Mouse (Mus musculus) intestine, embryonic 14.5 days (tissue): Measurements from ENCODE around the gene Fut2. TPM values are rescaled to one million over a fixed set of nuclear protein-coding genes. Genes with fewer than 3 reads are reported as not detected.

ENCODE experiments used
- ATAC-seq: fragments of 200-750 bp; cut with Nextera tagmentation; replicated peaks from 2 replicates; pipeline ENCODE4 v1.8.0; 2017; ENCODE audit warnings: low read depth, moderate number of reproducible peaks, moderate TSS enrichment, moderate library complexity; ENCODE audit not compliant: low FRiP score, low TSS enrichment
- DNase-seq: peaks from one replicate; pipeline ENCODE4 v3.0.0-alpha.2; 2018; ENCODE audit warnings: low spot score
- H3K27ac ChIP-seq: fragments of 300-500 bp; sonication (generic); 2 replicates; pipeline ENCODE4 v1.5.1; 2014; ENCODE audit warnings: low read depth, mild to moderate bottlenecking, control low read depth
- H3K27me3 ChIP-seq: fragments of 300-500 bp; sonication (generic); replicated peaks from 2 replicates; pipeline ENCODE4 v1.6.1; 2014; ENCODE audit warnings: low read length, control low read depth; ENCODE audit not compliant: control insufficient read depth, insufficient read depth
- H3K36me3 ChIP-seq: fragments of 300-500 bp; sonication (generic); 2 replicates; pipeline ENCODE4 v1.6.1; 2014; ENCODE audit warnings: low read length, control low read depth; ENCODE audit not compliant: control insufficient read depth, insufficient read depth
- H3K4me1 ChIP-seq: fragments of 300-500 bp; sonication (generic); replicated peaks from 2 replicates; pipeline ENCODE4 v1.6.1; 2014; ENCODE audit warnings: low read length, control low read depth, mixed read lengths; ENCODE audit not compliant: control insufficient read depth, insufficient read depth
- H3K4me2 ChIP-seq: fragments of 300-500 bp; sonication (generic); 2 replicates; pipeline ENCODE4 v1.6.1; 2014; ENCODE audit warnings: low read length
- H3K4me3 ChIP-seq: fragments of 300-500 bp; sonication (generic); 2 replicates; pipeline ENCODE4 v1.5.1; 2014; ENCODE audit warnings: low read depth, low read length, control low read depth, mixed read lengths
- H3K9ac ChIP-seq: fragments of 300-500 bp; sonication (generic); 2 replicates; pipeline ENCODE4 v1.6.1; 2014; ENCODE audit warnings: mild to moderate bottlenecking, low read length
- H3K9me3 ChIP-seq: fragments of 300-500 bp; sonication (generic); 2 replicates; pipeline ENCODE4 v1.6.1; 2016; ENCODE audit warnings: low read length, control low read depth; ENCODE audit not compliant: control insufficient read depth
- WGBS: fragments of 180-500 bp; shearing (Covaris S2); extraction: QIAGEN DNeasy Blood & Tissue Kit; methylation state at CpG from one replicate; pipeline ENCODE4 v1.1.7; 2014; 5-methylcytosine and 5-hydroxymethylcytosine counted together
- polyA plus RNA-seq: library from polyadenylated mRNA; unstranded; fragments of >200 nt; fragmentation: Nextera tagmentation; extraction: Ambion mirVana; gene quantifications from 2 replicates; pipeline ENCODE4 v1.2.1, GENCODE M21; 2014

The Fut2 gene
- polyA plus RNA-seq, 1 experiment from 2014 or later, result 7.9 TPM

GRCm38 (mm10) chr7:45683396-45684050 is 17.3 kb upstream of the Fut2 start, which contains the start of gene Ntn5:
Ntn5 (plus strand) TSS chr7:45684022.
- Histone ChIP-seq H3K9ac (no peak within 1 kb of the TSS), H3K27me3 (no peaks in the 10 kb centered on the region), H3K27ac (no peak within 1 kb of the TSS; the same call in 1 of the 2 replicates), H3K4me3 (no peak within 1 kb of the TSS), H3K4me1 (peaks cover 24% of the 10 kb centered on the region), H3K4me2 (no peak within 1 kb of the TSS), H3K36me3 (no peaks in the 10 kb centered on the region), H3K9me3 (no peaks in the 10 kb centered on the region)
- WGBS, result 84% methylated on average over 7 of the region's 7 CpGs
- DNase-seq (no peak), ATAC-seq (no peak)

- ATAC-seq (peak; percentile 48), DNase-seq (peak; percentile 91)
- Histone ChIP-seq H3K9me3 (no peaks in the 10 kb centered on the region), H3K4me3 (no peak overlapping the region; the same call in 1 of the 2 replicates), H3K9ac (no peak overlapping the region), H3K4me1 (peaks cover 24% of the 10 kb centered on the region), H3K27ac (no peak overlapping the region), H3K4me2 (peak overlapping the region; percentile 35; the same call in 1 of the 2 replicates), H3K27me3 (no peaks in the 10 kb centered on the region), H3K36me3 (no peaks in the 10 kb centered on the region)
- 28% methylated on average over 14 of the region's 14 CpGs for WGBS
These were observed 16.2 kb upstream of the Fut2 start for GRCm38 (mm10) chr7:45682144-45683126.

- Histone ChIP-seq H3K9me3 (no peaks in the 10 kb centered on the region), H3K4me2 (no peak overlapping the region), H3K4me3 (no peak overlapping the region), H3K4me1 (peaks cover 21% of the 10 kb centered on the region), H3K27me3 (no peaks in the 10 kb centered on the region), H3K36me3 (no peaks in the 10 kb centered on the region), H3K27ac (no peak overlapping the region), H3K9ac (no peak overlapping the region)
- 74% methylated on average over 8 of the region's 8 CpGs for WGBS
- DNase-seq (no peak), ATAC-seq (no peak)
These were observed 15.0 kb upstream of the Fut2 start for GRCm38 (mm10) chr7:45681046-45681736.

DNA sequence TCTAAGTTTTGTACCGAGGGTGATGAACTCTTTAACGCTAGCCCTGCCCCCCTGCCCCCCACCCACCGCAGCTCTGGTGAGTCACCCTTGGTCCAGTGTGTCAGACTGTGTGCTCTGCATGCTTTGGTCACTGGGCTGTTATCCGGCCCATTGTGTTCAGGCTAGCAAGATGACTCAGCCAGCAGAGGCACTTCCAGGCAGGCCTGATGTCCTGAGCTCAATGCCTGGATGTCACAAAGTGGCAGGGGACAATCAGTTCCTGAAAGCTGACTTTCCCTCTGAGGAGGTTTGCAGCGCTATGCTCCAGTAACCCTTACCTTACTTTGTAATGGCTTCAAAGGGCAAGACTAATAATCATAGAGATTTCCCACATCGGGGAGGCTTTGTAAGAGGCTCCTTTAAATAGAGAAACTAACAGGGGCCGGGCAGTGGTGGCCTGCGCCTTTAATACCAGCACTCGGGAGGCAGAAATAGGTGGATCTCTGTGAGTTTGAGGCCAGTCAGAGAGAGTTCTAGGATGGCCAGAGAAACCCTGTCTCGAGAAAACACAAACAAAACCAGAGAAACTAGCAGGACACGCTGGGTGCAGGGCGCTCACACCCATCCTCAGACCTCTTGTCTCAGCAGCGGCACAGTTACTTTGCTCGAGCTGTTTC is 13.9 kb upstream of the Fut2 start:
- no peak for ATAC-seq
- Histone ChIP-seq H3K9me3 (no peaks in the 10 kb centered on the region), H3K4me1 (peaks cover 10% of the 10 kb centered on the region), H3K9ac (no peak overlapping the region), H3K27me3 (no peaks in the 10 kb centered on the region), H3K4me3 (no peak overlapping the region), H3K27ac (no peak overlapping the region), H3K4me2 (no peak overlapping the region), H3K36me3 (no peaks in the 10 kb centered on the region)
- WGBS, result 71% methylated on average over 14 of the region's 14 CpGs
- no peak for DNase-seq

- no peak for ATAC-seq
- Histone ChIP-seq H3K27me3 (no peaks in the 10 kb centered on the region), H3K9me3 (no peaks in the 10 kb centered on the region), H3K4me1 (peaks cover 9% of the 10 kb centered on the region), H3K4me2 (no peak overlapping the region), H3K9ac (no peak overlapping the region), H3K4me3 (no peak overlapping the region), H3K27ac (no peak overlapping the region), H3K36me3 (no peaks in the 10 kb centered on the region)
- 92% methylated on average over 14 of the region's 14 CpGs for WGBS
- DNase-seq, result no peak
These were observed 12.3 kb upstream of the Fut2 start for GRCm38 (mm10) chr7:45678513-45678912.

DNA sequence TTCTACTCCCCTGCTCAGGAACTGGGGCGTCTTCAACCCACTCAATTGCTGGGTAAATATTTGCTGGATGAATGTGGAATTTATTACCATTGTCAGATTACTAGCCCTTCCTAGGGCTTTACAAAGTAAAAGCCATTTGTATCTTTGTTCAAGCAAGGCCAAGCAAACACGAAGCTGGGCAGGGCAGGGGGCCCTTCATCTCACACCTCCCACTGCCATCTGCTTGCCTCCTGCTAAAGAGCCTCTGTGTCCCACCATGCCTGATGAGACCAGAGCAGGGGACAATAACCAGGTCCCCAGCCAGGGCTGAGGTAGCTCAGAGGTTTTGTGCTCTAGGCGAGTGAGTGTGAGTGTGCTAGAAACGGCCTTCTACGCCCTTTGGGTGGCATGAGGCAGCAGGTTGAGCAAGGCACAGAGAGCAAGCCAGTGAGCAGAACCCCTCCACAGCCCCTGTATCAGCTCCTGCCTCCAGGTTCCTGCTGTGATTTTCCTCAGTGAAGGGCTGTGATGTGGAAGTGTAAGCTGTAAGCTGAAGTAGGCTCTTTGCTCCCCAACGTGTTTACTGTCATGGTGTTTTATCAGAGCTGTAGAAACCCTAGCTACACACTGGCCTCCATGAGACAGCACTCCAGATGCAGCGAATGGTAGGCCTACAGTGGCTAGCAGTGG is 11.6 kb upstream of the Fut2 start:
- H3K4me1 ChIP-seq, result peaks cover 9% of the 10 kb centered on the region
- WGBS, result 52% methylated on average over 7 of the region's 7 CpGs
- no peaks in the 10 kb centered on the region for H3K27me3 ChIP-seq
- H3K9me3 ChIP-seq, result no peaks in the 10 kb centered on the region
- H3K36me3 ChIP-seq, result no peaks in the 10 kb centered on the region
- ATAC-seq (peak; percentile 64; the same call in 1 of the 2 replicates), DNase-seq (peak; percentile 60)
- peak overlapping the region; percentile 8 for H3K27ac ChIP-seq
- H3K4me2 ChIP-seq, result no peak overlapping the region
- no peak overlapping the region for H3K9ac ChIP-seq
- no peak overlapping the region for H3K4me3 ChIP-seq

- 95% methylated on average over 9 of the region's 9 CpGs for WGBS
- Histone ChIP-seq H3K27me3 (no peaks in the 10 kb centered on the region), H3K4me2 (no peak overlapping the region)
These were observed 2.7 kb upstream of the Fut2 start for GRCm38 (mm10) chr7:45668921-45669320.

More at GRCm38 (mm10) chr7:45668921-45669320, 2.7 kb upstream of the Fut2 start:
- no peak overlapping the region for H3K4me3 ChIP-seq
- H3K27ac ChIP-seq, result no peak overlapping the region
- DNase-seq, result no peak
- H3K9me3 ChIP-seq, result no peaks in the 10 kb centered on the region
- no peaks in the 10 kb centered on the region for H3K36me3 ChIP-seq
- peaks cover 10% of the 10 kb centered on the region; the same call in 1 of the 2 replicates for H3K4me1 ChIP-seq
- no peak overlapping the region for H3K9ac ChIP-seq
- ATAC-seq, result no peak
